Mouse (Mus musculus) frontal cortex, postnatal 10 days (tissue): ENCODE measurements around the gene Tenm2.

Experiments
- DNase-seq, 2 experiments: peaks; one replicate each; pipeline ENCODE4 v3.0.0; 2022; ENCODE audit warnings: low spot score in 2 of 2, mixed read lengths in 1 of 2

Gene Tenm2

DNA sequence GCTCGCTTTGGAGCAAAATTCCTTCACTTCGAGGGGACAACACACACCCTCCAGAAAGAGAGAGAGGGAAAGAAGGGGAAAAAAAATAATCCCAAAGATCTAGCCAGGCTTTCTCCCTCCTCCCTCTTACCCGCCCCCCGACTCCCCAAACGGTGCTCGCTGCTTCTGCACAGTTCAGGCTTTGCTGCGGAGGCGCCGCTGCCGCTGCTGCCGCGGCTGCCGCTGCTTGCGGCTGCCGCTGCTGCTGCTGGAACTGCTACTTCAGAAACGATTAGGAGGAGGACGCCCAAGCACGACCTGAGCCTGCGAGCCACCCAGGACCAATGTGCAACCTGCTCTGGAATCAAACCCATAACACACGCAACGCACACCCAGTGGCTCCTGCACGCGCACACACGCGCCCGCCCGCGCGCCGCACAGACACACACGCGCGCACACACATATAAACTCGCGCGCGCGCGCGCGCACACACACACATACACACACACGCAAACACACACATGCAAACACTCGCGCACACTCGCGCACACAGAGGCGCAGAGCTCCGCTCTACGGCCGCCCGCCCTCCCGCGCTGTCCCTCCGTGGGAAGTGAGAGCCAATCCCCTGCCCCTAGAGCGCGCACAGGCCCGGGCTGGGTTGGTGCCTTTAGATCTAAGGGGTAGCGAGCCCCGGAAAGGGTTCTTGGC is at the start of gene Tenm2:
TSS of gene Tenm2 (minus strand) at position 51 of the 687 bp plus-strand sequence.
- peak; percentile 68 for DNase-seq

DNA sequence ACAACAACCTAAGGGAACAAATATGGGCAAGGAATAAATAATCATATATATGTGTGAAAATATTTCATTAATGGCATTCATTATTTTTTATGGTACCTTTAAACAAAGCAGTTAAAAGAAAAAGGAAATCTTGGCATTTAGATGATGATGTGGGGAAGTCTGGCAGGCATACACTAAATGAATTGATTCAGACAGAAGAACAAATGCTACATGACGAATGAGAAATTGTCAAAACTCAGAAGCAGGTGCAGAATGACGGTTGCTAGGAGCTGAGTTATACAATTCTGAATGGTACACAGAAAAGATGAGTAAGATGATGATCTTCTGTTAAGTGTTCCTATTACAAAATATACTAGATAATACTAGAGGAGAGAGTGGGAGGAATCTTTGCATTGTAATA is 49.4 kb upstream of the Tenm2 start:
- no peak for DNase-seq

DNA sequence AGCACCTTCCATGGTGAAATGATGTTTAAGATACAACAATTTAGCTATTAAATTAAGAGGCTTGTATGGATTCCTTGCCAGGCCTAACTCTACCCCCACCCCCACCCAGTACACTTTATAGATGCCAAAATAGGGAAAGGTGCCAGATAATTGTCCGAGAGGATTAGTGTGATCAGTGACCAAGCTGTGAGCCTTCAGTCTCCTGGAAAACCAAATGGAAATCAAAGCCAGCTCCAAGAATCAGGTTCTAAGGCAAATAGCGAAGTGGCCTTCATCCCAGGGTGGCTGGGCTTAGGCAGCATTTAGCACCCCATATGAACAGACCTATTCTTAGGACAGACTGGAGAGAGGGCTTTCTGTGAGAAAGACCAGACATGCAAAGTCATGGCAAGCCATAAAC is 13.0 kb upstream of the Tenm2 start:
- DNase-seq: no peak

DNA sequence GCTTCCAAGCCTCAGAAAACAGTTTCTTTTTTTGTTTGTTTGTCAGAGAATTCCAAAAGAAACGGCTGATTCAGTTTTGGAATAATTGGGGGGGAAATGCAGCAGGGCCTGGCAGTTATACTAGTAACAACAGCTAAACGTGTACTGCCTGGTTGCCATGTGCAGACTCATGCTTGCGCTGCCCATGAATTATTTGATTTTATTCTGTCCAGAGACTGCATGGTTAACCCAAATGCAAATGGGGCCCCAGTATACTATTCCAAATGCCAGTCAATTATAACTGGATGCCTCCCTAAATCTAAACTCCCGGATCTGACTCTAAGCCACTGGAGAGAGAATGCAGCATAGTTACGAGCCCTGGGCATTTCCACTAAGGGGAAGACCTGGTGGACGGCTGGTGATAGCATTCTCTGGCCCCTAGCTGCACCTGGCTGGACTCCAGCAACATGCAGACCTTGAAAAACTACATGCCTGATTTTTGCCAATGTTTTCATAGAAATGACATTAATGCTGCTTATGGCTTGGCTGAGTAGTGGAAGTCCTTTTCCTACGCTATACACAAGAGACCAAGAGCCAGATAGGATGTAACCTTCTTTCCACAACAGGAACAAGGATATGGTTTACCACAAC is 1.4 kb upstream of the Tenm2 start:
- DNase-seq: peak in 1 of 2 experiments; percentile 17

DNA sequence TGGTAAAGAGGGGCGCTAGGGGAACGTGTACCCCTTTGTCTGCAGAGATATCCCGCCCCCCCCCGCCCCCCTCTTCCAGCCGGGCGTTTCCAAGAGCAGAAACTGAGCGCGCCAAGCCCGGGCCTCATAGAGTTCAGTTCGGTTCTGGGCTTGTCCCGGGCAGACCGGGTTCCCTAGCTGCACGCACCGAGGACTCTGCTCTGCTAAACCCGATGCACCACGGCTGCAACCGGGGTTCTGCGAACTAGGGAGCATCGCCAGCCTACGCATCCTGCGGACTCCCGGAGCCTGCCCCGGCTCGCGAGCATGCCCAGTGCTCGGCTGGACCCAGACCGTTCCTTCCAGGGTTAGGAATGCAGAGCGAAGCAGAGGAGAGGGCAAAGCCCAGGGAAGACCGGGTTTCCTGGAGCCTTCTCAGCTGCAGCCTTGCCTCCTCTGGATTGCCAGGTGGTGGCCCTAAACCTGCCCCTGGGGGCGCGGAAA is 878 bp upstream of the Tenm2 start:
- DNase-seq: peak; percentile 32 to 54

DNA sequence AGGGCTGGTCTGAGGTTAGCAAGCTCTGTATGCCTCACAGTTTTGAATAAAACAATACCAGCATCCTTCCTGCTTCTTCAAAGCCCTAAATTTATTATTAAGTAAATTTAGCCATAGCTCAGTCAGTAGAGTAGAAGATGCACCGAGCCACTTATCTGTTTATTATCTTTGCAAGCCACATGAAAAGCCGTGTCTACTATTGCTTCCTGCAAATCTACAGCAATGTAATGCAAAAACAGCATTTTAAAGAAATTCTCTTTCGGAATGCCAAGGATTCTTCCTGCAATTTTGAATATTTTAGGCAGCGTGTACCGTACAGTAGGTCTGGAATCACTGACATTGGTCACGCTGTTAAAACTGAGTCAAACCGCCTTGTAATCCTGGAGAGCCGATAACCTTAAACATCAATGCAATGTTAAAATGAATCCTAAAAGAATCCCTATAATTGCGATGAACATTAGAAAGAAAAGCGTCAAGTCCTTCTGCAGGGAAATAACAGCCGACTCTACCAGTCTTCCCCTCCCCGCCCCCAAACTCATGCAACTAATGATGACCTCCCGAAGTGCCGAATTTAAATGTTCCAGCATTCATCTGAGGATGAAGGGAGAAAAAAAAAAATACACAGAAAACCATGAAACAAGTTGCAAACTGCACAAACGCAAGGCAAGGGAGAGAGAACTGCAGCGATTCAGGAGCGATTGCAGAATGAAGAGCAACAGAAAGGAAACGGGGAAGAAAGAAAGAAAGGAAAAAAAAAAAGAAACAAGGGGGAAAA is 556 bp downstream of the Tenm2 start:
- DNase-seq: no peak

DNA sequence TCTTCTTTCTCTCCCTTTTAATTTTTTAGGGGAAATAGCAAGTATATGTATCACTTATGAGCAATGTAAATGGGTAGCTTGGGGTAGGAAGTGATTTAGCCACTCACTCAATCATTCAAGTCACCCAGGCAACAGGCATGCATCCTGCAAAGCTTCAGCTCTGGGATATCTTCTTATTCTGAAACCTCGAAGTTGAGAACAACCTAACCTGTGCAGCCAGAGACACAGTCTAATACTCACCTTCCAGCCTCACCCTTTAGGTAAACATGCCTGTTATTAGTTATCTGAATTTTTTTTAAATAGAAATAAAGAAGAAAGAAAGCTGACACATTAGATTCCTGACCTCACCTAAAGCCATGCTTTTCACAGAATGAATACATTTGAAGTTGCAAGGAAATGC is 8.4 kb downstream of the Tenm2 start:
- no peak for DNase-seq

DNA sequence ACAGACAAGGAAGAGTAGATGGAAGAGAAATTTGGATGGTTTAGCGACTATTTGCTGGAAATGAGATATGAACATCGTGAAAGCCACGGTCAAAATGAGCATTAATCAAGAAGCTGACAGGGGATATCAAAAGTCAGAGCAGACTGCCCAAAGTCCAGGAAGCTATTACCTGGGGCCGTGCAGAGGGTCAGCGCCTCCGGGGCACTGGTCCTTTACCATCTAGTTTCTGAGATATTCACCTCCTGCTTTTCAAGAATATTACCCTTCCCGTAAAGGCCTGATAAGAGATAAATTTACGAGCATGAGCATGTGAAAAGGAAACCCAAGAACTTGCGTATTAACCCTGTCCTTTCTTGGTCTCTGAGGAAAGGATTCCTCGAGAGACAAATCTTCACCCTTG is 8.8 kb downstream of the Tenm2 start:
- DNase-seq: no peak

DNA sequence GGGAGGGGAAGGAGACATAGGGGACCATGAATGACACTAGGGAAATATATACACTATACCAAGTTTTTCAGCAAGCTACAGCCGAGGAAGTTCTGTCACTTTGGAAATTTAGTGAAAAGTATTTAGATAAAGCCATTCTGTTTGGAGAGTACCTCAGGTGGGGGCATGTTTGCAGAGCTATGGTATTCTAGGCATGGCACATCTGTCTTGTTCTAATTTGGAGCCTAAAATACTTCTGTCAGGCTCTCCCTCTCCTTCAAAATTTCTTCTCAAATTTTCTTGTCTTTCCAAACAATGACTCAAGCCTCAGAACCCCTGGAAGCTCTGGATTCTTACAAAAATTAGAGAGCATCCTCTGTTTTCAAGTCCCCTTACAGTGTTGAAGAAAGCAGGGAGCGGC is 13.0 kb downstream of the Tenm2 start:
- no peak for DNase-seq

DNA sequence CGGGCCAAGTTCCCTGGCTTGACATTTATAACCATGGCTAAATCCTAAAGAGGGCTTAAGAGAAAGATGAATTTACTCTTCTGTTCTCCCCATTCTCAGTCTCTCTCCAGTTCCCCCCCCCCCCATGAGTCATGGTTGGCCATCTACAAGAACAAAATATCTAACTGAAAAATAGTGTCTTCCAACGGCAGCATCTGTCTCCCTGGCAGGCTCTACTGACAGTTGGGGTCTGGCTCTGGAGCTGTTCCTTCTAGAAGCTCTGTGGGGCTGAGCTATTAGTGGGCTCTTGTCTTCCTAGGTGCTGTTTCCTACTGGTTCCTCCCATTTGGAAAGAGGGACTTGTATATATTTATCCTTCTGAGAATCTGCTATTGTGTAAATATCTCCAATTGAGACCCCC is 13.7 kb downstream of the Tenm2 start:
- no peak for DNase-seq

DNA sequence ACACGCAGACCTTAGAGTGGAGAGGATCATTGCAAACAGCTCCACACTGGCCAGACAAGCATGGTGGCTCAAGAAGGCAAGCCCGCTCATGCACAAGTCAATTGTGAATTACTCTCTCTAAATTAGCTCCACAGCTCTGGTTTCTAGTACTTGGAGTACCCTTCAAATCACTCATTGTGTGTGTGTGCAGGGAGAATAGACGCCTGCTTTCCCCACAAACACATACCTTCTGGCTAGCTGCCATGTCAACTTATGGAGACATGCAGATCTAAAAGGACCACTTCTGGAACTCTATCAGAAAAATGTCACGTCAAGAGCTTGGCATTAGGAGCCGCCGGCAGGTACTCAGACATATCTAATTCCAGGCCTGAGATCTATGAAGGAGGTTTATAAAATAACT is 14.8 kb downstream of the Tenm2 start:
- DNase-seq: no peak

DNA sequence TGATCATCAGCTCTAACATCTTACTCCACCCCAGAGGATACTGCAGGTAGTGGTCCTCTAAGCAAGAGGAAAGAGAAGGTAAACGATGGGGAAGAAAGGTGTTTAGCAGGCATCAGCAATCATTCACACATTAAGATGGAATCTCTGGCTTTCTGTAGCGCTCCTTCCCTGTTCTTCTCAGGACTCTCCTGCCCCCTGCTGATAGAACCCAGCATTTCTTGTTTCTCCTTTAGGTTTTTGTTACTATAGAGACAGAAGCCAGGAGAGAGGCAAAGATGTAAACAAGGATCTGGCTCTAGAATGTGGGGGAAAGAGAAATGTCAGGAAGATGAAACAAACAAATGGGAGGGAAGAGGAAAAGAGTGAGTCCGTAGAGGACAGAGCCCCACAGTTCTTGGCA is 49.6 kb downstream of the Tenm2 start:
- peak; percentile 16 to 30 for DNase-seq

DNA sequence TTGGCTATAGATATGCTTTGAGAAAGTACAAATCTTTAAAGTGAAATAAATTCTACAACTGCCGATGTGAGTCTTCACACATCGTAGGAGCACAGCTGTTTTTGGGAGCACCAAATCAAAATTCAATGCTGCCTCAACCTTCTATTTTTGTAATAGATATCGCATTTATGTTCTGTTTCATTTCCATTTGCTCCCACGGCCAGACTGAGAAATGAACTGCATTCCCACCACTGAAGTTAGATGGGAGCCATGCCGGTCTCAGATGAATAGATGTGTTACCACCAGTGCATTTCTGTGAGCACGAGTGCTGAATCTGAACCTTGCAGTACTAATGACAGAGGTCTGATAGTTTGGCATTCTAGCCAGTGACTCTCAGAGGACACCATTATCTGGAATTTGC is 58.3 kb downstream of the Tenm2 start:
- DNase-seq: no peak

DNA sequence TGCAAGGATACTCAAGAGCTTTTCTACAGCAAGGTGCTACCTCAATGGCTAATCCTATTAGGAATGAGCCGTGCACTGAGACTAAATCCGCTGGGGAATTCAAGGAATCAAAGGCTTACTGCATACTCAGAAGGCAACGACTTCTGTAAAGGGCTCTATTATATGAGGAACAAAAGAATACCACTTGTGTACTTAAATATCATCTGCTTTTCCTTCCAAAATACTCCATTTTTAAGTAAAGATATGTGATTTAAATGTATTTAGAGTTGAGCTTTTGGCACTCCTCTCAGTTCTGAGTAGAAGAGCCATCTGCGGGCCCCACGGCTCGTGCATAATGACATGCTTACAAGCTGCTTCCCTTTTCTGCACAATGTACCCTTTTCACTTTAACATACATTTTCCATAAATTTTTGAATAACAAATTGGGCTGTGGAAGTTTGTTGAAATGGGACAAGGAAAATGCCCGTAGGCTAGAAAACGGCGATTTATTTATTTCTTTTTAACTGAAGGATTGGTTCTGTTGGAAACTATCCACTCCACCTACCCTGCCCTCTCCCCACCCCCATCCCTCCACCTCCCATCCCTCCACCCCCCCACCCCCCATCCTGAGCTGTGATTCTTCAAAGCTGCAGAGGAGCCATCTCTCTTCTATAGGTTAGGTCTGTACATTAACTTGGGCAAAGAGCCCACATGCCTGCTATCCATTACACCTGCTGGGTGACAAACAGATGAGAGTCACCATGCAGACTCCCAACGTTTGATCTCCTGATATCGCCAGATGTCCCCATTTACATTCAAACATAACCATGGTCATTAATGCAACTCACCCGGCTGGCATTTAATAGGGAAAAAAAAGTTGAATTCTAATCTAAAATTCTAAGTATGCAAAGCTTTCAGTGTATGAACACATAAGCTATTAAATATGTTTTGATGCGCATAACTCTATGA is 81.6 kb downstream of the Tenm2 start:
- peak; percentile 25 to 31 for DNase-seq

DNA sequence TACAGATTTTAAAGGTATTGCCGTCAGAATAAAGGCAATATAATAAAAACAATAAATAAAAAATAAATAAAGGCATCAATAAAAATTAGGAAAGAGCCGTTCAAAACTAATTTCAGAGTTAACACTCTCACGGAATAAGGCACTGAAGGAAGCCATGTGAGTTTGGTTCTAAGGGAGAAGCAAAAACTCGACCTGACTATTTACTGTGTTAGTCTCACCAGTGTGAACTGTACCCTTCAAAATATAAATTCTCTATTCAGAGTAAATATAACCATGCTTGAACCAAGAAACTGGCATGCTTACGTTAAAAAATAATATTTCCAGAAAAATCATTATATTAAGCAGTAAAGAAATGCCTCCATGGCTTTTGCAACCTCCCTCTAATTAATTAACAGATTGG is 82.4 kb downstream of the Tenm2 start:
- no peak for DNase-seq

DNA sequence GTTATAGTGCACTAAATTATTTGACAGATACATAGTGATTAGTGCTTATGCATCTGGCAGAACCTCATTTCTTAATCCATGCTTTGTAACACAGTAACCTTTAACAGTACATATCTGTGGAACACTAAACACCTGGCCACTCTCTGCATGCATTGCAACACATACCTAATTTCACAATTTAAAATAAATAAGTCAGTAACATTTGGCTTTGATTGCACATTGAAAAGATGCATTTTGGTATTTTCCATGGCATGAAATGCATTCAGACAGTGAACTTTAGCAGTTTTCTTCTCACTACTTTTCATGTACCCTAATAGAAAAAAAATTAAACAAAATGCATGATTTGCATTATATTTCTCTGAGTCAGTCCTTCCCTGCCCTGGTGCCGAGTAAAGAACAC is 85.8 kb downstream of the Tenm2 start:
- no peak for DNase-seq

DNA sequence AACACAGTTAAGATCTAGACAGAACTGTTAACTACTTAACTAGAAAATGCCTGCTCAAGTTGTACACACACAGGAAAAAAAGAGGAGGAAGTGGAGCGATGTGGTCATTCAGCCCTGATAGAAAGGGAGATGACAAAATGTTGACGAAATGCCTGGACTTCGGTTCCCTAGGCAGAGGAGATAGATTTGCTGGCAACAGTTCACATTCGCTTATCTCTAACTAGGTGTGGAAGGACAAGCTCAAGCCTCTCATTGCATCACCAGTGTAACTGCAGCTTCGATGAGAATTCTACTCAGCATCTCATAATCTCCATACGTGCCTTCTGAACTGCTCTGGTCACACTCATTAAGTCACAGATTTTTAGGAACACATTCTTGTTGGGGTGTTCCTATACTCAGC is 91.8 kb downstream of the Tenm2 start:
- DNase-seq: no peak

DNA sequence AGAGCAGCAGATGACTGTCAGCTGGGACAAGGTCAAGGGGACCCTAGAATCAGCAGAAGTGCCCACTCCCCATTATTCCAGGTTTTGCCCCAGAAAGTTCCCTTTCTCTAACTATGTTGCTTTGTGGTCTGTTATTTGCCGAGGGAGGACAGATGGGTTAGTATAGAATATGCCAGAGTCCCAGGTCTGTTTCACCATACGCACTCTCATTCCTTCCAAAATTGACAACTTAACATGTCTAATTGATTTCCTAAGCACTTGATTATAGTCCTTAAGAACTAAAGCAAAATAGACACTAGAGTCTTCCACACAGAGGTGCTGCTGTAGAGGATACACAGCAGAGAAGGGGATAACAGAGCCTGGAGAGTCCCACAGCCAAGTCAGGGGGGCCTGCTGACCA is 92.3 kb downstream of the Tenm2 start:
- DNase-seq: no peak

DNA sequence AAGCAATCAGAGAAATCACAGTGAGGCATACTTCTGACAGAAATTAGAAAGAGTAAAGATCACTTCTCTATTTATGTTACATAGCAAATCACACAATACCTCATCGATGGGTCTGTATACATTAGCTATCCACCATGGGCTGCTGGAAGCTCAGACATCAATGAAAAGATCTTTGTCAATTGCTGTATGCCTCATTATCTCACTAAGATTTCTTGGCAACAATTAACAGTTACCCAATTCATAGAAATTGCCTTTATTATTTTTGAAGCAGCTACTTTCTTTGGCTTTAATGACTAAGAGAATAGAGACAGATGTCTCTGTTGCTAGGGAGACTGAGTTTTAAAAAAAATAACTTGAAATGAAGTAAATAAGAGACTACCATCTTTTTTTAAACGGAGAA is 106.9 kb downstream of the Tenm2 start:
- no peak for DNase-seq

DNA sequence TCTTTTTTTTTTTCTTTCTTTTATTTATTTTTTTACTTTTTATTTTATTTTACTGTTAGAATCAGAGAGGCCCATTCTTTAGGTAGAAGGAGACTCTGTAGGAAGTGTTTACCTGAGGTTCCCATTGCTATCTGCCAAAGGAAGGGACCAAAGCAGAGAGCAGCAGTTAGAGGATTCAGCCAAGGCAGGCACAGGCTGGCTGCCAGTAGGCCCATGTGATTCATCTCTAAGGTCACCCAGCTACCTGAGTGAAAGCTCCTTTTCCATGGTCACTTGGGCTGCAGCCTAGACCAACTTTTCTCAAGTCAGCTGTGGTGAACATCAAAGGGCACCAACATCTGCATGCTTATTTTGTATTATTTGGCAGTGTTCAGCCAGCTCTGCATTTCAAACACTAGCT is 117.7 kb downstream of the Tenm2 start:
- no peak for DNase-seq

DNA sequence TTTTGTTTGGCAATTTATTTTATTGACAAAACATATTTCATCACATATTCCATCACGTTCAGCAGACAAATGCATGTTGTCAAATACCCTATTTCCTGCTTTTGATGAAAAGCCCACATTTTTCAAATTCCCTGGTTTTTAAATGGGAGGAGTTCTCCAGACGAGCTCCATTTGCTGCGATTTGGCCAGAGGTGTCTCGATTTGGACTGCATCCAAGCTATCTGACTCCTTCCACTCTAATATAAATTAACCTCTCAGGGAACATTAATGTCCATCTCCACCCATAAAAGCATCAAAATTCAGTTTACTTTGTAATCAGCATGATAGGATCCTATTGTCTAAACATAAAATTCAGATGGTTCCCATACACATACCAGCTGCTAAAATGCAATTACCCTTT is 120.6 kb downstream of the Tenm2 start:
- no peak for DNase-seq

DNA sequence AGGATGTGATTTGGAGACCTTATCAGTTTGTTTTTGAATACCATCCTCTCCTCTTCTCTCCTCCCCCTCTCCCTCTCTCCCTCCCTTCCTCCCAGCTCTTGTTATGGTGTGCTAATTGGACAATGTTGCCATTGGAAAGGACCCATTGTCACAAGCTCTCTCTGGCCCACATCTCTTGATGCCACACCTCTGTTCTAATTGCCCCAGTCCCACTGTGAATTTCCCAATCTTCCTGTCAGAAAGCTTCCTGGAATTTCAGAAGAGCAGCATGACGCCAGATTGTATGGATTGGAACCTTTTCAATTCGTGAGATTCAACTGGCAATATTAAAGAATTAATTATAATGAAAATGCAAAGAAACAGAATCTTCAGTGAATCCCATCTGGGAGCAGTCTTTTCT is 128.7 kb downstream of the Tenm2 start:
- DNase-seq: no peak
